Mouse (Mus musculus): Measurements from ENCODE around the gene Fam20a. TPM values are rescaled to one million over a fixed set of nuclear protein-coding genes. Genes with fewer than 3 reads are reported as not detected.

Gene Fam20a
- polyA plus RNA-seq, 1 experiment from 2014 or later, result 3.3 TPM

DNA sequence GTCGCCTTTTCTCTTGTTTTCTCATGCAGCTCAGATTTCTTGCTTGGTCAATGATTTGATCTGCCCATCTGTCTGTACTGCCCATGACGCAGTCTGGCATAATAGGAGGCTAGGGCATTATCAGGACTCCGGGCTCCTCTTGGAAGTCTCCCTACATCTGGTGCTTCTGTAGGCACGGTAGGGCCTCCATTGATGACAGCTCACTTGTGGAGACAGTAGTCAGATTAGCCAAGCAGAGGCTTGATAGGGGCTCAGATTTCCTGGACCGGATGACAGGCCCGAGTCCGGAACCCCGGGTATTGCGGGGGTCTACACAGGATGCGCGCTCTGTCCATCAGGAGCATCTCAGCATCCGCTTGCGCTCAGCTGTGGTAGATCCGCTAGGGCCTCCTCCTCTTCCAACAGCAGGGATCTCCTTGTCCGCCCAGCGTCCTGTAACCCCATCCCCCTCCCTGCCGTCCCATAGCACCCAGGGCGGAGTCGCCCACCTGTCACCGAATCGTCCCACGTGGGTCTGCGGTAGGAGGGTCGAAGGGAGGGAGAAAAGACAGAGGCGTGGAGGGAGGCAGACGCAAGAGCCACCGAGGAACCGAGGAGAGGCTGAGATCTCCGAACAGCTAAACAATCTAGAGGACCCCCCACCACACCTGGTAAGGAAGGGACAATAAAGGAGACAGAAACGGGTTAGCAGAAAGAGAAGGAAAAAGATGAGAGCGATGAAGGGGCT is 71.9 kb downstream of the Fam20a start:
- 2% methylated on average over 31 of the region's 31 CpGs for WGBS
- H3K4me1 ChIP-seq, result peaks cover 24% of the 10 kb centered on the region
- ATAC-seq (ENCODE audit: insufficient number of reproducible peaks, insufficient read depth, low FRiP score, low TSS enrichment), result peak; percentile 76

DNA sequence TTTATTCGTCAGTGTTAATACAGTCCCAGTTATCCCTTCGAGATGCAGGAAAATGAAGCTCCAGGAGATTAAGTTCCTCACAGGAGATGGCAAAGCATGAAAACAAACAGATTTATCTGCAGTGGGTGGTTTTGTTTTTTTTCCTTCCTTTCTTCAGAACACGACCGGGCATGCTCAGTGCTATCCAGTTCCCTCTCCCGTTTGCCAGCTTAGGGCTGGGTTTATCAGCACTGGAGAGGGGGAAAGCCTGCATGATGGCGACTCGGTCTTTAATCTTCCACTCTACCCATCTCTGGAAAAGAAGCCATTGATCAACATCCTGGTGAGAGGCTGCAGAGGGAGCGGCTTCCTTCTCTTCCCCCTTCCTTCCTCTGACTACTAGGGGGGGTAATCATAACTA is 72.9 kb downstream of the Fam20a start, which contains the start of gene Prkar1a:
Gene Prkar1a, plus strand, starts transcription at position 200 of the 400 bp plus-strand sequence.
- H3K4me2 ChIP-seq (replicated peaks), result peak within 1 kb of the TSS; percentile 68
- no peaks in the 10 kb centered on the region for H3K9me3 ChIP-seq
- H3K4me1 ChIP-seq, result peaks cover 24% of the 10 kb centered on the region
- WGBS, result 32% methylated on average over 8 of the region's 8 CpGs
- no peaks in the 10 kb centered on the region for H3K27me3 ChIP-seq
- H3K9ac ChIP-seq, result peak within 1 kb of the TSS; percentile 98
- peak within 1 kb of the TSS; percentile 96 for H3K27ac ChIP-seq
- no peak for ATAC-seq (ENCODE audit: insufficient number of reproducible peaks, insufficient read depth, low FRiP score, low TSS enrichment)
- H3K36me3 ChIP-seq, result no peaks in the 10 kb centered on the region
- peak within 1 kb of the TSS; percentile 96 for H3K4me3 ChIP-seq

More for the DNA sequence above, 71.9 kb downstream of the Fam20a start:
- Histone ChIP-seq H3K4me2 (replicated peaks) (peak overlapping the region; percentile 68), H3K4me3 (peak overlapping the region; percentile 96), H3K9ac (peak overlapping the region; percentile 98), H3K27me3 (no peaks in the 10 kb centered on the region), H3K36me3 (peaks cover 6% of the 10 kb centered on the region), H3K9me3 (no peaks in the 10 kb centered on the region), H3K27ac (peak overlapping the region; percentile 96)

DNA sequence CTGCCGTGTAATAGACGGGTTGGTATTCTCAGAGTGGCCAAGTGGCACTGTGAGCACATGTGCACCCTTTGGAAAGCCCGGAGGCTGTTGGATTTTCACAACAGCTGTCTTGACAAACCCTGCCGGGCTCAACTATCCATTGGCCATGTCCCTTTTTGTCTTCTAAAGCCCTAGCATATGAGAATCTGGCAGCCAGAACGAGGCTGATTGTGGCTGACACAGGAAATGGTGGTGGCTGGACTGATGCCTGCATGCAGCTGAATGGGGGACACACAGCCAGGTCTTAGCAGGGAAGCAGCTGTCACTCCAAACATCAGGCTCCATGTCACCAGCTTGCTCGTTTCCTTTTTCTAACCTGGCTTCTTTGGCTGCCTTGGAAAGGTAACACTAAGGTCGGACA is 73.6 kb downstream of the Fam20a start:
- Histone ChIP-seq H3K36me3 (no peaks in the 10 kb centered on the region), H3K9ac (no peak overlapping the region), H3K4me2 (replicated peaks) (no peak overlapping the region), H3K9me3 (no peaks in the 10 kb centered on the region), H3K4me3 (no peak overlapping the region), H3K4me1 (peaks cover 21% of the 10 kb centered on the region), H3K27me3 (no peaks in the 10 kb centered on the region), H3K27ac (no peak overlapping the region)
- WGBS, result 39% methylated on average over 7 of the region's 7 CpGs
- ATAC-seq (ENCODE audit: insufficient number of reproducible peaks, insufficient read depth, low FRiP score, low TSS enrichment), result no peak

DNA sequence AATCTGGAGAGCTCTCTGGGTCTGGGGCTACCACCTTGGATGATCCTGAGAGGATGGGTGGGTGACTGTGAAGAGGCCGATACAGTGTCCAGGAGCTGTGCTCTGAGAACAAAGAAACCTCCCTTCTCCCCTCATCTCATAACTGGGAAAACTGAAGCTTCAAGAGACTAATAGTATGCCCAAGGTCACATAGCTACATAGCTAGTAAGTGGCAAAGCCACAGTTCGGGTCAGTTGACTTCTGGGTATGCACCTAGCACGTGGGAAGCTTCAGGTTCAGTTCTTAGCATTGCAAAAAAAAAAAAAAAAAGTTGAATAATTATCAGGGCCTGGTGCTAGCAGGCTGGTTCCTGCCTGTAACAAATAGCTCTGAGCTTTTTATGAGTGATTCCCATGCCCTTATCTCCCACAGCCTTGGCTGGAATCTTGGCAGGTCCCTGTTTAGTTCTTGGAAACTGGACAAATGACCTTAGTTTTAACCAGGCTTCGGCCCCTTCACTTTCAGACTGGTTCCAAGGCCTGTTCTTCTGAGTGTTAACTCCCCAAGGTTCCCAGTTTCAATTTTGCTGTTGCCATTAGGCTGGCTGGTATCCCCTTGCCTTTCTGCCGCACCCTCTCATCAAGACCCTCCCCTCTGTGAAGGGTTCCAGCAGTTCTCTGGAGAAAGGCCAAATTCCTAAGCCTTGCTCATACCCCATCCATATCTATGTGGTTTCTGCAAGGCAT is 80.4 kb downstream of the Fam20a start:
- Histone ChIP-seq H3K27ac (no peak overlapping the region), H3K4me2 (replicated peaks) (no peak overlapping the region), H3K36me3 (no peaks in the 10 kb centered on the region), H3K27me3 (no peaks in the 10 kb centered on the region), H3K9ac (no peak overlapping the region), H3K9me3 (no peaks in the 10 kb centered on the region), H3K4me1 (no peaks in the 10 kb centered on the region), H3K4me3 (no peak overlapping the region)
- WGBS, result 83% methylated on average over 5 of the region's 5 CpGs
- no peak for ATAC-seq (ENCODE audit: insufficient number of reproducible peaks, insufficient read depth, low FRiP score, low TSS enrichment)

DNA sequence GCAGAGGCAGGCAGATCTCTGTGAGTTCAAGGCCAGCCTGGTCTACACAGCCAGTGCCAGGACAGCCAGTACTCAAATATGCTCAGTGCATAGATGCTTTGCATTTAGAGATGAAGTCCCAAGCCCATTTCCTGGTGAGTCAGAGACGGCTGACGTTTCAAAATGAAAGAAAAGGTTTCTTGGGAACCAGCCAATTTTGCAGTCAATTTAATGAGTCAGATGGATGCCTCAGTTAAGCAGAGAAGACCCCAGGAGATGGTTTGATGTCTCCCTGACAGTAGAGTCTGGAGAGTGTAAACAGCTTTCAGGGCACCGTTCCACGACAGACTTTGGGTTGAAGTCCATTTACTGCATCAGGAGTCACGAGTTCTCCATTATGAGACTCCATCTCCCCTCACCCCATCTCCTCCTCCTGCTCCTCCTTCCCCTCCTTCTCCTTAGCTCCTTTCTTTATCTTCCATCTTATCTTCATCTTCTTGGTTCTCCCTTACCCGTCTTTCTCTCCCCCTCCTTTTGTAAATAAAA is 86.1 kb downstream of the Fam20a start:
- no peak for ATAC-seq (ENCODE audit: insufficient number of reproducible peaks, insufficient read depth, low FRiP score, low TSS enrichment)
- Histone ChIP-seq H3K36me3 (no peaks in the 10 kb centered on the region), H3K9me3 (no peaks in the 10 kb centered on the region), H3K4me1 (no peaks in the 10 kb centered on the region), H3K4me2 (replicated peaks) (no peak overlapping the region), H3K4me3 (no peak overlapping the region), H3K27me3 (no peaks in the 10 kb centered on the region), H3K9ac (no peak overlapping the region), H3K27ac (no peak overlapping the region)
- WGBS, result 79% methylated on average over 6 of the region's 6 CpGs

DNA sequence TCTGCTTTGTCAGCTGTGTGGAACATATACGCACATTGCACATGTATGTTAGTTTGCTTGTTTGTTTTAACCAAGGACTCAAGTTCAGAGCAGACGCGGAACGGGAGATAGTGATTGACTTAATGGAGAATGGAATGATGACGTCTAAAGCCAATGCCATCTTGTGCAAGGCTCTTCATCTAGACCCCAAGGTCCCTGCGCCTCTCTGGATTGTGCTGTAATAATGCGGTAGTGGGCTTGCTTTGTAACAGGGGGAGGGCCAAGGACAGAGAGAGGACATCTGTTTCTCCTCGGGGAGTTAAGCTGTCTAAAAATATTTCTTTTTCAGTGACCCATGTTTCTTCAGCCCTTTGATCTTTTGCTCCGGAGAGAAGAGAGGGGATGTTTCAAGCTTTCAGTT is 87.2 kb downstream of the Fam20a start:
- 64% methylated on average over 9 of the region's 9 CpGs for WGBS
- H3K4me3 ChIP-seq, result no peak overlapping the region
- H3K36me3 ChIP-seq, result no peaks in the 10 kb centered on the region
- H3K4me1 ChIP-seq, result no peaks in the 10 kb centered on the region
- H3K27ac ChIP-seq, result no peak overlapping the region
- no peak for ATAC-seq (ENCODE audit: insufficient number of reproducible peaks, insufficient read depth, low FRiP score, low TSS enrichment)
- H3K4me2 ChIP-seq (replicated peaks), result no peak overlapping the region
- no peaks in the 10 kb centered on the region for H3K27me3 ChIP-seq
- no peak overlapping the region for H3K9ac ChIP-seq
- no peaks in the 10 kb centered on the region for H3K9me3 ChIP-seq

DNA sequence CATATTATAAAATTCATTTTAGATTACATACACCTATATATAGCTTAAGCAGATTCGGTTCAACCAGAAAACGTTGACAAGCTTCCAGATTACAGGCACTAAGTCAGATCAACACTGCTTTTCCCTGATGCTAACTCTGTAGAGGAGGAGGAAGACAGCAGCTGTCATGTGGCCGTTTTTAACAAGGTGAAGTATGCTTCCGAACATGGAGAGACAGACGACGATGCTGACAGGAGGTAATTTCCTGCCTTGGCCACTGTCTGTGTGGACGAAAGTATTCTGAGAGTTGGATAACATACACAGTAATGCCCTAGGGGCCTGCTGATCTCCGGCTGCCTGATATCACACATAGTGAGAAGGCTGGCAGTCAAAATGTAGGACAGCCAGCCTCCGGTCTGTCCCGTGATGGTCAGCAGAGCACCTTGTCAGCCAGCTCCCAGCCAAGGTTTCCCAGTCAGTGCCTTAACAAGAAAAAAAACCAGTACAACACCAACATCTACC is 93.0 kb downstream of the Fam20a start:
- Histone ChIP-seq H3K36me3 (no peaks in the 10 kb centered on the region), H3K9ac (no peak overlapping the region)

DNA sequence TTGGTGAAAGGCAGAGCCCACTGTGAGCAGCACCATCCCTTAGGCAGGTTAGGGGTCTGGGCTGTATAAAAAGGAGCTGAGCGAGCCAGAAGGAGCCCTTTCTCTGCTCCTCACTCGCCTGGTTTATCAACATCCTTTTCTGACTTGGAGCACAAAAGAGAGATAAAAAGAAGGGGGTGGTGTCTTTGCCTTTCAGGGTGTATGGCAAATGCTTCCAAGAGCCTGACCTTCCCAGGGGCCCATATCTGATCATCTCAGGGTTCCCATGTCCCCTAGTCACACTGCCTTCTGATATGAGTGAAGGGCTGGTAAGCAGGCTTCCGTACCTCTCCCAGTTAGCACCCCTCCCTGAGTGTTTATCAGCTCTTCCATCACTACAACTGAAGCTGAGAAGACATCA is 94.0 kb downstream of the Fam20a start:
- Histone ChIP-seq H3K4me1 (peaks cover 8% of the 10 kb centered on the region; the same call in 1 of the 2 replicates), H3K9ac (no peak overlapping the region), H3K27me3 (no peaks in the 10 kb centered on the region), H3K4me3 (no peak overlapping the region), H3K4me2 (replicated peaks) (no peak overlapping the region), H3K9me3 (no peaks in the 10 kb centered on the region), H3K36me3 (no peaks in the 10 kb centered on the region), H3K27ac (no peak overlapping the region)
- 86% methylated on average over 3 of the region's 3 CpGs for WGBS
- no peak for ATAC-seq (ENCODE audit: insufficient number of reproducible peaks, insufficient read depth, low FRiP score, low TSS enrichment)

More for the DNA sequence above, 93.0 kb downstream of the Fam20a start:
- Histone ChIP-seq H3K27ac (no peak overlapping the region), H3K9me3 (no peaks in the 10 kb centered on the region), H3K4me1 (0 out of 2 replicates have a peak, but pooled peaks cover 3% of the 10 kb centered on the region), H3K4me3 (no peak overlapping the region), H3K27me3 (no peaks in the 10 kb centered on the region), H3K4me2 (replicated peaks) (no peak overlapping the region)
- 44% methylated on average over 10 of the region's 10 CpGs for WGBS
- no peak for ATAC-seq (ENCODE audit: insufficient number of reproducible peaks, insufficient read depth, low FRiP score, low TSS enrichment)

DNA sequence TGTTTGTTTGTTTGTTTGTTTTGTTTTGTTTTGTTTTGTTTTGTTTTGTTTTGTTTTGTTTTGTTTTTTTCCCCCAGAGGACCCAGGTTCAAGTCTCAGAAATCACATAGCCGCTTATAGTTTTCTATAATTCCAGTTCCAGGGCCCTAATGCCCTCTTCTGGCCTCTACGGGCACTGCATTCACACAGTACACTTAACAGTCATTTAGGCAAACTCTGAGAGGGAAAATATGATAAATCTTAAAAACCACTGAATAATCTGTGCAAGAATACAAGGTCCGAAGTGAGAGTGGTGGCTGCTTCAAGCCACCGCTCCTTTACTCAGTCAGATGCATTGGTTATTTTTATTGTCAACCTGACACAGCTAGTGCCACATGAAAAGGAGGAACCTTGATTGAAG is 94.4 kb downstream of the Fam20a start:
- peaks cover 11% of the 10 kb centered on the region for H3K4me1 ChIP-seq
- H3K36me3 ChIP-seq, result no peaks in the 10 kb centered on the region
- H3K27me3 ChIP-seq, result no peaks in the 10 kb centered on the region
- H3K9me3 ChIP-seq, result no peaks in the 10 kb centered on the region
- no peak overlapping the region for H3K4me3 ChIP-seq
- ATAC-seq (ENCODE audit: insufficient number of reproducible peaks, insufficient read depth, low FRiP score, low TSS enrichment), result no peak
- H3K9ac ChIP-seq, result no peak overlapping the region
- no peak overlapping the region for H3K27ac ChIP-seq
- H3K4me2 ChIP-seq (replicated peaks), result no peak overlapping the region
- 89% methylated on average over 4 of the region's 4 CpGs for WGBS

DNA sequence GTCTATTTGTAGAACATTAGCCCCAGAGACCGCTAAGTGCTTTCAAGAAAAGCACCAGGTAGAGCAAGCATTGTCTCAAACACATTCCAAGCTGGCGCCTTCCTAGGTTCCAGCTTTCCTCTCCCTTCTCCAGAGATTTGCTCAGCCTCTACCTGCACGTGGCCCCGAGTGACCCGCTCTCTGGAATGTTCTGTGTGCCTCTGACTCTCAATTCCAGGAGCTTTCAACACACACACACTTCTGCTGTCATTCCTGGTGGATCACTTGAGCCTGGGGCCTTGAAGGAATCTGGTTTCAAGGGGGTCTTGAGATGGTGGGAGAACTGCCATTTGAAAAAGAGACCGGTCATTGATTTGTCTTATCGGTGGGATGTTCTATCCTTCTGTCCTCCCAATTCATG is 98.8 kb downstream of the Fam20a start:
- no peak overlapping the region for H3K27ac ChIP-seq
- WGBS, result 86% methylated on average over 7 of the region's 7 CpGs
- H3K36me3 ChIP-seq, result no peaks in the 10 kb centered on the region
- H3K9ac ChIP-seq, result no peak overlapping the region
- H3K27me3 ChIP-seq, result no peaks in the 10 kb centered on the region
- no peak overlapping the region for H3K4me3 ChIP-seq
- H3K4me2 ChIP-seq (replicated peaks), result no peak overlapping the region
- no peak for ATAC-seq (ENCODE audit: insufficient number of reproducible peaks, insufficient read depth, low FRiP score, low TSS enrichment)
- peaks cover 16% of the 10 kb centered on the region for H3K4me1 ChIP-seq
- H3K9me3 ChIP-seq, result no peaks in the 10 kb centered on the region

DNA sequence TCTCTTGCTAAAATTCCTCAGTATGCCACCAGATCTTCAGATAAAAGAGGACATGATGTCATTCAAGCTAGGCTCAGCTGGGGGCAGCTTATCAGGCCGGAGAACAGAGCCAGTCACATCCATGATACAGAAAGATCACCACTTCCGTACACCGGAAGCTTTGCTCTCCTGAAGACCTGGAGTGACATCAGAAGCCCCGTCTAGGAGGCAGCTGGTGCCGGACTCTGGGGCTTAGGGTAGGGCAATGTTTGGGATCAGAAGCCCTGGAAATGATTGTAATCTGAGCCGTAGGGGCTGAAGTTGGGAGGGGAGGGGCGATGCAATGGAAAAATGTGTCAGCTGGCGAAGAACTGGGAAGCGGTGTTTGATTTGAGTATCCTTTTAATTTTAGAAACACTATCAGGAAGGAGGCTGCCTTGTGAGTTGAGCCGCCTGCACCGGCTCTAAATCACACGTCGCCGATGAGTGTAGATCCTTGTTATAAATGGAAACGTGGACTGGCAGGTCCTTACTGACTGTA is 99.5 kb downstream of the Fam20a start:
- no peak overlapping the region for H3K4me3 ChIP-seq
- H3K4me2 ChIP-seq (replicated peaks), result peak overlapping the region; percentile 42
- peak; percentile 64 for ATAC-seq (ENCODE audit: insufficient number of reproducible peaks, insufficient read depth, low FRiP score, low TSS enrichment)
- 20% methylated on average over 15 of the region's 15 CpGs for WGBS
- no peak overlapping the region for H3K9ac ChIP-seq
- no peaks in the 10 kb centered on the region for H3K27me3 ChIP-seq
- H3K36me3 ChIP-seq, result no peaks in the 10 kb centered on the region
- H3K27ac ChIP-seq, result no peak overlapping the region
- H3K9me3 ChIP-seq, result no peaks in the 10 kb centered on the region
- peaks cover 16% of the 10 kb centered on the region for H3K4me1 ChIP-seq

Measured in embryonic facial prominence, embryonic 12.5 days (tissue).